Mouse (Mus musculus): ENCODE data around the gene Mmel1. TPM values are rescaled to one million over a fixed set of nuclear protein-coding genes. Genes with fewer than 3 reads are reported as not detected.

Gene Mmel1
- polyA plus RNA-seq, 1 experiment = 0.06 TPM

DNA sequence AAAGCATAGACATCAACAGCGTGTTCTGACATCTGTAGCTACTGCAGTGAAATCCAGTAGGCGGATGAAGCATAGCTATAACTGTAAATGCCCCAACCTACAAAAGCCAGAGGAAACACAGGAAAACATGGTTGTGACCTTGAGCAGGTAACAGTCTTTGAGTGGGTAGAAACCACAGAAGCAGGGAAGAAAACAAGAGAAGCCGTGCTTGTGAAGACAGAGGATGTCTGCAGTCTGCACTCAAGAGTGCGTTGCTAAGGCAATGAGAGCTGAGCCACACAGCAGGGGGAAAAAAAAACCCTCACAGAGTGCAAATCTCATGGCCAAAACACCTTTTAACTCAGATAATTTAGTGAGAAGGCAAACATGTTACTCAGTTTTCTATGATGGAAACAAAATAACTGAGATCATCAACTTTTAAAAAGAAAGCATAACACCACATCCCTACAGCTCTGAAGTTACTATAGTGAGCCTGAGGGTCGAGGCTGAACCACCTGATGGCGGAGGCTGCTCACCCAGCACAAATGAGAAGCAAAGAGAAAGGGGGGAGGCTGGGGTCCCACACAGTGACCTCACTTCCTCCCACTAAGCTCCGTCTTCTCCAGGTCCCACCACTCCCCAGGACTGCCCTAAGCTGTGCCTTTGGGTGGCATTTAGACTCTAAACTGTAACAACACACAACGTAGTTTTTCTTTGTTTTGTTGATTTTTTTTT is 67.3 kb downstream of the Mmel1 start:
- no peak for DNase-seq (ENCODE audit: low spot score)

DNA sequence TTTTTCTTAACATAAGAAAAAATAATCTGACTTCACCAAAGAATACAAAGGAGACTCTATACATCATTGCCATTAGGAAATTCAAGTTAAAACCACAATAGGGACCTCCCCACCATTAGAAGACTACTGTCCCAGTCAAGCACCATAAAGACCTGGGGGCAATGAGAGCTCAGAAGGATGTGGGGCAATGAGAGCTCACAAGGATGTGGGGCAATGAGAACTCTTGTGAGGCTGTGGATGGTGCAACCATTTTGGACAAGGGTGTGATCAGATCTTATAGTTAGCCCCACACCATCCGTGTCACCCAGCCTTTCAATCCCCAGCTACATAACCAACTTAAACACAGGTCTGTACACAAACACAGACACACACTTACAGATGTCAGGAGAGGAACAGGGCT is 68.4 kb downstream of the Mmel1 start:
- no peak for DNase-seq (ENCODE audit: low spot score)

DNA sequence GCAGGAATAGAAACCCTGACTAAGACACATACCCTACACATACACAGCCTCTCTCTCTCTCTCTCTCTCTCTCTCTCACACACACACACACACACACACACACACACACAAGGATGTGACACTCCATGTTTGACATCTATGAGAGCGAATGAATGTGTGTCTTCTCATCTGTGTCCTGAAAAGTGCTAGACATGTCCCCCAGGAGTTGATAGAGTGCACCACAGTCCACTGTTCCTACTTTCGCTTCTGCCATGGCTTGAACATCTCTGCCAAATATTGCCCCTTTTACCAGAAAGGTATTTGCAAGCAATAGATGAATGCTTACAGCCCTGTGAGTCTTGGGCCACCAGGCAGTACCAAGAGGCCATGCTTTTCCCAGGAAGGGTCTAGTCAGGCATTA is 70.8 kb downstream of the Mmel1 start:
- no peak for DNase-seq (ENCODE audit: low spot score)

DNA sequence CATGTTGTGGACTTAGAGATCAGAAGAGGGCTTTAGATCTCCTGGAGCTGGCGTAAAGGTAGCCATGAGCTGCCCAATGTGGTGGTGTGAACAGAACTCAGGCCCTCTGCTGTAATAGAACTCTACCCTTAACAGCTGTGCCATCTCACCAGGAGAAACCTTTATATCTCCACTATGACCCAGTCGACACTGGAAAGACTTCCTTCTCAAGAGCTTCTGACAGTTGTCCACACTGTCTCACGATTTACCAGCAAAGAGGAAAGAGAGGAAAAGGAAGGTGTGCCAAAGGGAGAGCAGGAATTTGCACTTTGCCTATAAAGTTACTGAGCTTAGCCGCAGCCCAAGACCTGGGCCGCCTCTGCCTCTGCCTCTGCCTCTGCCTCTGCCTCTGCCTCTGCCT is 72.4 kb downstream of the Mmel1 start:
- DNase-seq (ENCODE audit: low spot score) = no peak

DNA sequence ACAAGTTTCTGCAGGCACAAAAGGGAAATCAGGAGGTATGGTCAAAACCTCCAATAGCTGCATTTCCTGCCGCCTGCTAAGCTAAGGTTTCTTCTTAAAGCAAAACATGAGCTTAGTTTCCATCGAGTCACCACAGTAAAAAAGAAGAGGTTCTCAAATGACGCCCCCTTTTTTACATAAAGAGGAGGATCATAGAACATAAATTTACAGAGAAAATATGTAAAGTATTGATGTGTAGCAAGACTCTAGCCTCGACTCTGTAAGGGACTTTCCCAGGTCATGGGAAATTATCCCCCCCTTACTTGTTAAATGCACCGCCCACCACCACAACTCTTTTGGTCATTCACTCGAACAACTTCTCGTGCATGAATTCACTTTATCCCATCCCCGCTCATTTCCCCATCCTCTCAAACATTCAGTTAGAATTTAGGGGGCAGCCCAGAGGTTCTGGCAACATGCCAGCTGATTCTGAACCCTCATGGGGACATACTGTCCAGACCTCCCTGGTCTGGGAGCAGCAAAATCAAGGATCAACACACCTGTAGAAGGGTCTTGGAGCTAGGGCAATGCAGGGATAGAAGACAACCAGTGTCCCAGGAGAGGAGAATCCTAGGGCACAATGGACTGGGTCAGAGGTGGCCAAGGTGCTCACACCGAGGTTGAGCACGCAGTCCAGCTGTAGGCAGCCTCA is 73.4 kb downstream of the Mmel1 start:
- no peak for DNase-seq (ENCODE audit: low spot score)

DNA sequence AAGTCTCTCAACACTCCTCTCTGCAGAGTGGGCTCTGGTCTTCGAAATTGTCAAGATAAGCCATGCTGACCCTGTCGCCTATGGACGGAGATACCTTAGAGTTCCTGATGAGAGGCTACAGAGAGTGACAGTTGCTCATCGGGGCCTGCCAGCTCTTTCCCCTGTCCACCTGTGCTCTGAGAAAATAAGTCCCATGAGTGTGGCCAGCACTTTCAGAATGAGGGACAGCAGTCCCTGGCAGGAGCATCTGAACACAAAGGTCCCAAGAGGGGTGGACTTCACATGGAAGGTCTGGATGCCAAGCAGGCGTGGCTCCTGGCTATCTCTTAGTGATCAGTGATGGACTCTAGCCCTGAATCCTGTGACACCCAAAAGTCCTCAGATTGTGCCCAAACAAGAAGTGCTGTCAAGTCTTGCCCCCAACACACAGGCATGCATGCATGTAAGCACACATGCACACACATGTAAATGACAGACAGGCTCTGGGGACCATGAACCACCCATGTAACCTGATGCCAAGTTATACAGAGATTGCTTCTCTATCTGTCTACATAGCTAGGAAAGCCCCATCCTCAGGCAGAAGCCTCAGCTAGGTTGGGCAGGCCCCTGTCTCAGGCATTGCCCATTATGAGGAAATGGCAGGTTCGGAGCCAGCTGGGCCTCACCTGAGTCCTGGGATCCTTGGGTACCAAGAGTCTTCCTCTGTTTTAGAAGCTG is 74.1 kb downstream of the Mmel1 start:
- no peak for DNase-seq (ENCODE audit: low spot score)

DNA sequence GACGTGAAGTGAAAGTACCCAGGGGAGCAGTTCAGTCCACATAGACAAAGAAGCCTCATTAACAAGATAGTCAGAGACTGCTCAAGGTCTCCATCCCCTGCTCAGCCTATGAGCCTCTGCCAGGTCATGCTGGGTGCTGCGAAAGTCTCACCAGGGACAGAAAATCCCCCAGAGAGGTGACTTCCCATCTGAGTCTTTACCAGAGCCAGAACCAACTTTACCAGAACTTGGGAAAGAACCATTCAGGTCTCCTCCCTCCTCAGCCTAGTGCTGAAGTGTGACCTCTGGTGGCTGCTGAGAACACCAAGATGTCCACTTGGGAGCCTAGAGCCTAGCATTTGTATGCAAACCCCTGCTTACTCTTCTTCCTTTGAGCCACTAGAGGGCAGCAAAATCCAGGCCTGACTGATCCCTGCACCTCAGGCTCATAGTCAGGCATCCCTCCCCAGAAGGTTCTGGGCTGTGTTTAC is 74.8 kb downstream of the Mmel1 start:
- no peak for DNase-seq (ENCODE audit: low spot score)

Other genes with a start within 250 kb of the Mmel1 start
- 6.2 and 6.4 TPM in 2 replicates for gene Prdm16, start 232.7 kb upstream of the Mmel1 start, polyA plus RNA-seq (2012; rRNA removed)
- gene Actrt2, start 201.7 kb upstream of the Mmel1 start, polyA plus RNA-seq (2012; rRNA removed) = not detected in 2 replicates
- gene Ttc34, start 32.1 kb upstream of the Mmel1 start, polyA plus RNA-seq (2012; rRNA removed) = 0.06 and 0.09 TPM in 2 replicates
- 33.1 and 35.2 TPM in 2 replicates for gene Fam213b, start 29.6 kb downstream of the Mmel1 start, polyA plus RNA-seq (2012; rRNA removed)
- 18.8 and 21.4 TPM in 2 replicates for gene Tnfrsf14, start 59.0 kb downstream of the Mmel1 start, polyA plus RNA-seq (2012; rRNA removed)
- 0.06 and 0.07 TPM in 2 replicates for gene Hes5, start 91.3 kb downstream of the Mmel1 start, polyA plus RNA-seq (2012; rRNA removed)
- 39.8 and 45.9 TPM in 2 replicates for gene Pank4, start 94.5 kb downstream of the Mmel1 start, polyA plus RNA-seq (2012; rRNA removed)
- 83.1 and 93.6 TPM in 2 replicates for gene Plch2, start 187.2 kb downstream of the Mmel1 start, polyA plus RNA-seq (2012; rRNA removed)
- gene Pex10, start 197.4 kb downstream of the Mmel1 start, polyA plus RNA-seq (2012; rRNA removed) = 11.8 and 13.4 TPM in 2 replicates
- 130 and 159 TPM in 2 replicates for gene Rer1, start 216.8 kb downstream of the Mmel1 start, polyA plus RNA-seq (2012; rRNA removed)
- 6.7 and 7.0 TPM in 2 replicates for gene Morn1, start 217.0 kb downstream of the Mmel1 start, polyA plus RNA-seq (2012; rRNA removed)

Data from urinary bladder, adult 2 months (tissue).